Mouse (Mus musculus): ENCODE results near the gene Tspo. TPM values are rescaled to one million over a fixed set of nuclear protein-coding genes. Genes with fewer than 3 reads are reported as not detected.

Tspo gene
- polyA plus RNA-seq, 1 experiment from 2014 or later = 116 TPM

Small RNA genes within 50 kb of the gene (microRNA-seq; reads per million reads assigned to microRNA genes)
- gene Gm24575 = not detected

Other genes with a start within 250 kb of the Tspo start
- gene Arfgap3, start 213.3 kb upstream of the Tspo start, polyA plus RNA-seq (2015; fragmentation: Nextera tagmentation; extraction: Ambion mirVana) = 79.9 and 80.6 TPM in 2 replicates
- gene Pacsin2, start 99.0 kb upstream of the Tspo start, polyA plus RNA-seq (2015; fragmentation: Nextera tagmentation; extraction: Ambion mirVana) = 64.5 and 67.9 TPM in 2 replicates
- 20.9 and 21.0 TPM in 2 replicates for gene Ttll1, start 52.7 kb upstream of the Tspo start, polyA plus RNA-seq (2015; fragmentation: Nextera tagmentation; extraction: Ambion mirVana)
- 6.8 and 7.0 TPM in 2 replicates for gene Bik, start 36.7 kb upstream of the Tspo start, polyA plus RNA-seq (2015; fragmentation: Nextera tagmentation; extraction: Ambion mirVana)
- 24.3 and 24.4 TPM in 2 replicates for gene Mcat, start 195 bp downstream of the Tspo start, polyA plus RNA-seq (2015; fragmentation: Nextera tagmentation; extraction: Ambion mirVana)
- 31.9 and 32.2 TPM in 2 replicates for gene Ttll12, start 31.6 kb downstream of the Tspo start, polyA plus RNA-seq (2015; fragmentation: Nextera tagmentation; extraction: Ambion mirVana)
- 12.9 and 14.3 TPM in 2 replicates for gene Scube1, start 161.4 kb downstream of the Tspo start, polyA plus RNA-seq (2015; fragmentation: Nextera tagmentation; extraction: Ambion mirVana)
- gene Mpped1, start 215.9 kb downstream of the Tspo start, polyA plus RNA-seq (2015; fragmentation: Nextera tagmentation; extraction: Ambion mirVana) = 0.37 and 0.61 TPM in 2 replicates

Measured in stomach, embryonic 16.5 days (tissue).